Mouse (Mus musculus) thymus, adult 2 months (tissue): ENCODE data around the gene Pck1.

Source experiments
- CTCF ChIP-seq: fragments of 200-500 bp; IDR thresholded peaks from 2 replicates; pipeline ENCODE4 v1.5.1; 2012; ENCODE audit warnings: mild to moderate bottlenecking, control low read depth, low read length, moderate library complexity, borderline replicate concordance; ENCODE audit not compliant: control insufficient read depth, poor library complexity, insufficient read depth; ENCODE audit errors: extremely low read depth
- POLR2A ChIP-seq: fragments of 200-500 bp; IDR thresholded peaks from 2 replicates; pipeline ENCODE4 v1.6.1; 2012; ENCODE audit warnings: mild to moderate bottlenecking, low read length, control low read depth, moderate library complexity; ENCODE audit not compliant: control insufficient read depth, poor library complexity, insufficient read depth; ENCODE audit errors: extremely low read depth

GRCm38 (mm10) chr2:173203726-173204125 is 50.9 kb downstream of the Pck1 start:
- TF ChIP-seq POLR2A, result no peak
- TF ChIP-seq CTCF, result no peak
